Mouse (Mus musculus): Measurements from ENCODE around the gene Stk39. TPM values are rescaled to one million over a fixed set of nuclear protein-coding genes. Genes with fewer than 3 reads are reported as not detected.

Stk39 gene
- polyA plus RNA-seq, 1 experiment = 5.5 TPM

DNA sequence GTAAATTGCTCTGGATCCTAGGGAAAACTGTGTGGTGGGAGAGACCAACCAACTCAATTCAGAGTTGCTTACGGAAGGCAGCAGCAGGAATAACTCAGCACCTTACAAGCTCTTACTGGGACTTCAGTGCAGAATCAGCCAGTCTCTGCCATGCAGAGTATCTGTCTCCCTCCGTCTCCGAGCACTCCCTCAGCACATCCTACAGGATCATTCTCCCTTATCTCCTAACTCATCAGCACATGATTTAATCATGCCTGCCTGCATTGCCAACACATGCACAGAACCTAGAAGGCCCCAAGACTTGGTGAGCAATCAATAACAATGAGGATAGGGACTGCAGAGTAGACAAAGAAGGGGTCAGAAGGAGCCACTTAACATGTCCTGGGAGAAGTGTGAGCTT, 2.6 kb downstream of the Stk39 start:
- 98% methylated on average over 3 of the region's 3 CpGs for WGBS
- peaks cover 24% of the 10 kb centered on the region for H3K4me1 ChIP-seq (replicated peaks; ENCODE audit: control insufficient read depth, insufficient read depth, low read length)
- H3K27ac ChIP-seq (ENCODE audit: control insufficient read depth, insufficient read depth, low read length) = no peak overlapping the region
- peaks cover 6% of the 10 kb centered on the region for H3K27me3 ChIP-seq (ENCODE audit: control insufficient read depth, insufficient read depth, low read length)
- DNase-seq = no peak
- H3K4me3 ChIP-seq (ENCODE audit: control insufficient read depth, insufficient read depth, low read length) = no peak overlapping the region
- TF ChIP-seq POLR2A (IDR thresholded peaks at IDR 0.05; ENCODE audit: control insufficient read depth, extremely low read depth, insufficient read depth, low read length, poor library complexity) (no peak), CTCF (IDR thresholded peaks at IDR 0.05; ENCODE audit: borderline replicate concordance, control insufficient read depth, extremely low read depth, insufficient read depth, low read length, poor library complexity) (no peak)
- H3K36me3 ChIP-seq (ENCODE audit: control insufficient read depth, insufficient read depth, low read length) = no peaks in the 10 kb centered on the region

DNA sequence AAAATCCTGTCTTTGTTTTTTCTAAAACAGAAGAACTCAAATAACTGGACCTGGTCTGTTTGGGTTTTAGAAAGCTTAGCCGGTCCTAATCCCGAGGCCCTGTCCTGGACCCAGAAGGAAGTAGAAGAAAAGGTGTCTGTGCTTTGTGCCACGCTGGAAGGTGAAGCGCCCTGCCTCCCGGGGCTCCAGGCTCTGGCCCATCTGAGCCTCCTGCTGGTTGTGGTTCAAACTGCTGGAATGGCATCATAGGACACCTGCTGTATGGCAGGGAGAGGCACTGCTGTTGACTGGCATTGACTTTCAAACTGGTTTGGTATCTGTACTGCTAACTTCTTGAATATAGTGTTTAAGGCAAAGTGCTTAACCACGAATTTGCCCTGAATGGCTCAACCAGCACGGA, 3.4 kb downstream of the Stk39 start:
- H3K4me1 ChIP-seq (replicated peaks; ENCODE audit: control insufficient read depth, insufficient read depth, low read length) = peaks cover 24% of the 10 kb centered on the region
- no peaks in the 10 kb centered on the region for H3K36me3 ChIP-seq (ENCODE audit: control insufficient read depth, insufficient read depth, low read length)
- DNase-seq = peak; percentile 64
- peaks cover 6% of the 10 kb centered on the region for H3K27me3 ChIP-seq (ENCODE audit: control insufficient read depth, insufficient read depth, low read length)
- H3K27ac ChIP-seq (ENCODE audit: control insufficient read depth, insufficient read depth, low read length) = no peak overlapping the region
- TF ChIP-seq POLR2A (IDR thresholded peaks at IDR 0.05; ENCODE audit: control insufficient read depth, extremely low read depth, insufficient read depth, low read length, poor library complexity) (no peak), CTCF (IDR thresholded peaks at IDR 0.05; ENCODE audit: borderline replicate concordance, control insufficient read depth, extremely low read depth, insufficient read depth, low read length, poor library complexity) (no peak)
- 71% methylated on average over 7 of the region's 7 CpGs for WGBS
- H3K4me3 ChIP-seq (ENCODE audit: control insufficient read depth, insufficient read depth, low read length) = no peak overlapping the region

- 96% methylated on average over 14 of the region's 14 CpGs for WGBS
- peaks cover 24% of the 10 kb centered on the region for H3K4me1 ChIP-seq (replicated peaks; ENCODE audit: control insufficient read depth, insufficient read depth, low read length)
- no peak overlapping the region for H3K27ac ChIP-seq (ENCODE audit: control insufficient read depth, insufficient read depth, low read length)
- no peak for DNase-seq
- H3K27me3 ChIP-seq (ENCODE audit: control insufficient read depth, insufficient read depth, low read length) = peaks cover 6% of the 10 kb centered on the region
- no peak for TF ChIP-seq POLR2A (IDR thresholded peaks at IDR 0.05; ENCODE audit: control insufficient read depth, extremely low read depth, insufficient read depth, low read length, poor library complexity)
- H3K36me3 ChIP-seq (ENCODE audit: control insufficient read depth, insufficient read depth, low read length) = no peaks in the 10 kb centered on the region
- no peak overlapping the region for H3K4me3 ChIP-seq (ENCODE audit: control insufficient read depth, insufficient read depth, low read length)
Measured at GRCm38 (mm10) chr2:68468259-68468658, 3.8 kb downstream of the Stk39 start.

- H3K4me3 ChIP-seq (ENCODE audit: control insufficient read depth, insufficient read depth, low read length) = no peak overlapping the region
- H3K27me3 ChIP-seq (ENCODE audit: control insufficient read depth, insufficient read depth, low read length) = peaks cover 3% of the 10 kb centered on the region
- peaks cover 23% of the 10 kb centered on the region for H3K4me1 ChIP-seq (replicated peaks; ENCODE audit: control insufficient read depth, insufficient read depth, low read length)
- DNase-seq = no peak
- TF ChIP-seq CTCF (IDR thresholded peaks at IDR 0.05; ENCODE audit: borderline replicate concordance, control insufficient read depth, extremely low read depth, insufficient read depth, low read length, poor library complexity) = no peak
- 89% methylated on average over 9 of the region's 9 CpGs for WGBS
- H3K27ac ChIP-seq (ENCODE audit: control insufficient read depth, insufficient read depth, low read length) = no peak overlapping the region
- H3K36me3 ChIP-seq (ENCODE audit: control insufficient read depth, insufficient read depth, low read length) = no peaks in the 10 kb centered on the region
Measured at GRCm38 (mm10) chr2:68467085-68467978, 4.7 kb downstream of the Stk39 start.

GRCm38 (mm10) chr2:68466124-68467070, 5.7 kb downstream of the Stk39 start:
- H3K4me1 ChIP-seq (replicated peaks; ENCODE audit: control insufficient read depth, insufficient read depth, low read length) = peaks cover 21% of the 10 kb centered on the region

DNA sequence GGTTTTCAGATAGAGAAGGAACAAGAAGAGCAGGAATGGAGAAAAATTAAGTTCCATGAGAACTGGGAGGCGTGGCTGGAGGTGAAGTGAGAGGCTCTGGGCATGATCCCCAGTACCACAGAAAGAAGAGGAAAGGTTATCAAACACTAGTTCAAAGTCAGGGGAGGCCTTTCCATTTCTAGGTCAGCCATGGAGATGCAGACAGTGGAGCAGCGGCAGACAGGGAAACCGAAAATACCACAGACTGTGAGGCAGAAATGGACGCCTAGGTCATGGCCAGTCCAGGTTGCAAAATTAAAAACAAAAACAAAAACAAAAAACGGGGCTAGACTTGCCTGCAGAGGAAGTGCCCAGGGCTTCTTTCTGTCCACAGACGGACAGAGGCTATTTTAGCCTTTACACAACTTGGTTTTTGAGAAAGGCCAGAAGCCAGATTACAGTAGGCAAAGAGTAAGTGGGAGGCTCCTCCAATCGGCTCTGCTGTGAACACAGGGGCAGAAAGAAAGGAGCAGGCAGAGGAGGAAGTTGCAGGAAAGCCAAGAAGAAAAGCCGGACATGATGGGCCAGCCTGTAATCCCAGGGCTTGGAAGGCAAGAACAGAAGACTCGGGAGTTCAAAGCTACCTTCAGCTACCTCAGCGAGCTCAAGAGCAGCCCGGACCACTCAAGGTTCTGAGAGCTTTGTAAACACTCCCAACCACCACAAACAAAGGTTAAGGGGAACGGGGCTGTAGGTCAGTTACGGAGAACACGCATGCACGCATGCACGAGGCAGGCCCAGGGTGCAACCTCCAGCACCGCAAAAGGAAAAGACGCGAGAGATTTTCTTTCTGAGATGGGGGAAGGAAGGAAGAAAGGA, 6.6 kb downstream of the Stk39 start:
- Histone ChIP-seq H3K27me3 (ENCODE audit: control insufficient read depth, insufficient read depth, low read length) (no peaks in the 10 kb centered on the region; the same call in 1 of the 2 replicates), H3K36me3 (ENCODE audit: control insufficient read depth, insufficient read depth, low read length) (no peaks in the 10 kb centered on the region), H3K4me3 (ENCODE audit: control insufficient read depth, insufficient read depth, low read length) (no peak overlapping the region), H3K27ac (ENCODE audit: control insufficient read depth, insufficient read depth, low read length) (no peak overlapping the region), H3K4me1 (replicated peaks; ENCODE audit: control insufficient read depth, insufficient read depth, low read length) (peaks cover 15% of the 10 kb centered on the region)
- 52% methylated on average over 19 of the region's 19 CpGs for WGBS
- no peak for TF ChIP-seq POLR2A (IDR thresholded peaks at IDR 0.05; ENCODE audit: control insufficient read depth, extremely low read depth, insufficient read depth, low read length, poor library complexity)
- TF ChIP-seq CTCF (IDR thresholded peaks at IDR 0.05; ENCODE audit: borderline replicate concordance, control insufficient read depth, extremely low read depth, insufficient read depth, low read length, poor library complexity) = no peak
- no peak for DNase-seq

More at GRCm38 (mm10) chr2:68466124-68467070, 5.7 kb downstream of the Stk39 start:
- H3K36me3 ChIP-seq (ENCODE audit: control insufficient read depth, insufficient read depth, low read length) = no peaks in the 10 kb centered on the region
- 24% methylated on average over 18 of the region's 19 CpGs for WGBS
- H3K27ac ChIP-seq (ENCODE audit: control insufficient read depth, insufficient read depth, low read length) = no peak overlapping the region
- no peak for TF ChIP-seq POLR2A (IDR thresholded peaks at IDR 0.05; ENCODE audit: control insufficient read depth, extremely low read depth, insufficient read depth, low read length, poor library complexity)
- TF ChIP-seq CTCF (IDR thresholded peaks at IDR 0.05; ENCODE audit: borderline replicate concordance, control insufficient read depth, extremely low read depth, insufficient read depth, low read length, poor library complexity) = no peak
- no peaks in the 10 kb centered on the region; the same call in 1 of the 2 replicates for H3K27me3 ChIP-seq (ENCODE audit: control insufficient read depth, insufficient read depth, low read length)
- peak; percentile 66 for DNase-seq
- no peak overlapping the region for H3K4me3 ChIP-seq (ENCODE audit: control insufficient read depth, insufficient read depth, low read length)

All from thymus, adult 2 months (tissue).